Mouse (Mus musculus) MN1 (cell line): ENCODE data around the gene Sdcbp2.
"Not testable (repeated sequence)": the region's sequence is repeated elsewhere in the genome, so short reads cannot be mapped to it uniquely, and the experiment has no call there.

Experiments
- DNase-seq: peaks from one replicate; pipeline ENCODE4 v3.0.0-alpha.2; 2016; ENCODE audit warnings: low spot score

Sdcbp2 gene

DNA sequence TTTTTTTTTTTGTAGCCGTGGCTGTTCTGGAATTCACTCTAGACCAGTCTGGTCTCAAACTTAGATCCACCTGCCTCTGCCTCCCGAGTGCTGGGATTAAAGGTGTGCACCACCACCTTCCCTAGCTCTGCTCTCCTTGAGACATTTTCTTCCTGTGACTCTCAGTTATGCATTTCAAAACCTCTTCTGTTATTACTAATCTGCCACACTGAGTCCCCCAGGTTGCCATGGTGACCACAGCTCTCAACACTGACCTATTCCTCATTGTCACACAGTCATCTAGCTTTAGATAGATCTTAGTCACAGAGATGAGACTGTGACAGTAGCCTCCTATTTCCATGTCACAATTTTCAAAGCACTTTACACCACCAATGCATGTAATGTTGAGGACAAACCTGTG is 3.0 kb upstream of the Sdcbp2 start:
- no peak for DNase-seq

DNA sequence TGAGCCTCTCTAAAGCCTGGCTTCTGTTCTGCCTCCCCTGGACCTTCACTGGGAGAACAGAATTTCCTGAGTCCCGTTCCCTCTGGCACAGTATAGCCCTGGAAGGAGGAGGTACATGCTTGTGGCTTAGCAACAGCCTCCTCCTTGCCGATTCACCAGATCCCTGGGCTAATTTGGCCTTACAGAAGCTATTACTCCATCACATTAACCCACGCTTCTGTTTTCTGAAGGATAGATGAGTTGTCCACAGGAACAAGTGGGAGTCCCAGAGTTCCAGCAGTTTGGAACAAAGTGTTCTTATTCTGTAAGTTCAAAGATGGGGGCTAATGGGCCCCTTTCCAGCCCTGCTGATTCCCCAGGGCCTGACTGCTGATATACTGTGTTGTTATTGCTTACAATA is 1.2 kb downstream of the Sdcbp2 start:
- DNase-seq = no peak

DNA sequence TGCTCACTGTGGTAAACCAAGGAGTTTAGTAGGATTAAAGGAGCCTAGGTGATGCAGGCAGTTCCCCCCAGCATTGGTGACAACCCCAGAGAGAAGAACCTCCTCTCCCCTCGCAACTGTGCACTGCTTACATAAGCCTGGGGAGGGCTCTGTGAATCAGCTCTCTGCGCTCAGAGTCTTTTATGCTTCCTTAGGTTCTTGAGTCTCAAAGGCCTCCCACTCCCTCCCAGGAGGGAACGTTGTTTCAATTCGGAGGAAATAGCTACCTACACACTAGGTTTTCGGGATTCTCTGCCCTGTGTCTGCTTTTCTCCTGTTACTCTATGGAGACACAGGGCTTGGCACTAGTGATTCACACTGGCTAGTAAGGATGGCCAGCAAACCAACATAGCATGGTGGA is 2.2 kb downstream of the Sdcbp2 start:
- no peak for DNase-seq

DNA sequence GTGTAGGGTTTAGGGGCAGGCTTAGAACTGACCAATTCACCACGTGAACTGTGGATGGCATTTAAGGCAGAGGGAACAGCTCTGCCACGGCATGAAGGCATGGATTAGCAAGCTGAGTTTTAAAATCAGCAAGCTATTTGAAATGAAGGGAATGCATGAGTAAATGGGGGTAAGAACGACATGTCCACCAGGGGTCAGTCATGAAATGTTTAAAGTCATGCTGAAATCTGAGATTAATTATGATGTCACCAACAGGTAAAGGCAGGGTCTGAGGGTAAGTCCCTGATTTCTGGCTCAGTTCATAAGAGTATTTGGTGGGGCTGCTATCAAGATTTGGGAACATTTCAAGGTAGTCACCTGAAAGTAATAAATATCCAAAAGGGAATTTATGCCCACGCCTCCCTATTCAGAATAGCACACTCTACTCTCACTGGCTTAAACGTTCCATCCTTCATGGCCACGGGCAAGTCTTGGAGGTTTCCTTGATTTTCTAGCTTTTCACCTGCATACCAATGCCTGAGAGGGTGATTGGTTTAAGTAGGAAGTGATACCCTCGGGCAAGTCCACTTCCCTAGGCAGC is 2.8 kb downstream of the Sdcbp2 start:
- peak; percentile 62 for DNase-seq

DNA sequence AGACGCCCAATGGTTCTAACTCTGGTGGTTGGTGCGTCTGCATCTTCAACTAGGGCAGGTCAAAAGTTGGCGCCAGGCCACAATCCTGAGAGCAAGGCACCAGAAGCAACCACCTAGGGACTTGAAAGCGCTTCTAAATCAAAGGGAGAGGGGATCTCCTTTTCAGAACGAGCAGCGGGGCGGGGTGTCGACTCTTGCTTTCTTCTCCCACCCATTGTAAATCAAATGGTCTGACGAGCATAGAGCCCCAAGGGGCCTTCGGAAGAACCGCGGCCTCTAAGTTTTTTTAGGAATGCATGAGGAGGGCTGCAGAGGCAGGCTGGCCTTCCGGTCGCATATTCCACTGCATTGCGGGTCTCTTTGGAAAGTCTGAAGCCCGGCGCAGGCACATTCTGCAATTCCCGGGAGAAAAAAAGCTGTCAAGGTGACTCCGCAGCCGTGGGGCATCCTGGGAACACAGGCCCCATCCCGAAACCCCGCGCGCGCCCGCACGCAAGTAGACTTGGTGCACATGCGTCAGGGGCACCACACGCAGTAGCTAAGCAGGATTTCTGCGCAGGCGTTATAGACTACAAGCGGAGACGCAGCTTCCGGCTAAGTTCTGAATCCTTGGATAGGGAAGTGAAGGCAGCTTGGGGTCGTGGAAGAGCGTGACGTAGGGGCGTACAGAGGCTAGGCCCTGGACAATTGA is 3.4 kb downstream of the Sdcbp2 start:
- peak; percentile 57 for DNase-seq

DNA sequence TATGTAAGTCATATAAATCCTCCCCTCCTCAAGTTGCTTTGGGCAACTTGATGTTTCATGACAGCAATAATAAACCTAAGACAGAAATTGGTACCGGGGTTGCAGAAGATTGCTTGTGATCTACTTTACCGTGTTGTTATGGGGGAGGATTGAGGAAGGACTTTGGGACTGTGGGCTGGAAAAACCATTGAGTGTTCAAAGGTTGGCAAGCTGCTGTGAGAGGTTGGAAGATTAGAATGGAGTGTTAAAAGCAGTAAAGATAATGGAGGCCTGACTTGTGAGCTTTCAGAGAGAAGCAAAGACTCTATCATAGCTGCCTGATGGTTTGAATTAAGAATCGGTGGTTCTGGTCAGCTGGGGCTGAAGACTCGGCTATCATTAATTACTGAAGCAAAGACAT is 6.8 kb downstream of the Sdcbp2 start:
- DNase-seq = no peak

DNA sequence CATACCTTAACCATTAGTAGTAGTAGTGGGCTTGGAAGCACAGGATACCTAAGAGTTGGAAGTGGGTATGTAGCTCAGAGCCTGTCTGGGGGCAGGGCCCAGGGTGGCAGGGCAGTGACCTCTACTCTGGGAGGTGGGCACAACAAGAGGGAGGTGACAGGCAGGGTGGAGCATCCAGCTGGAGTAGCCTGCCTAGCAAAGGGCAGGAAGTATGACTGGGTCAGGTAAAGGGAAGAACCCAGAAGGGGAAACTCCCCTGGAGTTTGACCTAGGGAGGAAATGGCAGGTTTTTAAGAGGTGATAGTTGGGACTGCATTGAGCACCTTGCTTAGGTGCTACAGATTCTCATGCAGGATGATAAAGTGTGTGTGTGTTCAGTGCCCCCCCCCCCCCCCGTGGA is 8.5 kb downstream of the Sdcbp2 start:
- DNase-seq = no peak

DNA sequence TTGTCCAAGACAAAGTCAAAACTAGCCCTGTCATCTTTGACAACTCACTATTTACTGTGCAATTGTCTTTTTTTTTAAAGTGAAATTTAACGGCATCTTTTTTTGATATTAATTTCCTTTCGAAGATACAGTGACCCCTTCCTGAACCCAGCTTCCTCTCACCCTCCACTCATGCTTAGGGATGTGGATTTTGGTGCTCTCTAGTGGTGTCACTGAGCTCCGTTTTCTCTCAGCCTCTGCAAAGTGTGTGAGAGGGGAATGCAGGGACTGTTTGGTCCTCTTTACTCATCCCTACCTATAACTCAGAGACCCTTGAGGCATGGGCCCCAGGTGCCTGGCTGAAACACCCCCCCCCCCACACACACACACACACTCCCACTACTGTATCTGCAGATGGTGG is 13.5 kb downstream of the Sdcbp2 start:
- DNase-seq = no peak

DNA sequence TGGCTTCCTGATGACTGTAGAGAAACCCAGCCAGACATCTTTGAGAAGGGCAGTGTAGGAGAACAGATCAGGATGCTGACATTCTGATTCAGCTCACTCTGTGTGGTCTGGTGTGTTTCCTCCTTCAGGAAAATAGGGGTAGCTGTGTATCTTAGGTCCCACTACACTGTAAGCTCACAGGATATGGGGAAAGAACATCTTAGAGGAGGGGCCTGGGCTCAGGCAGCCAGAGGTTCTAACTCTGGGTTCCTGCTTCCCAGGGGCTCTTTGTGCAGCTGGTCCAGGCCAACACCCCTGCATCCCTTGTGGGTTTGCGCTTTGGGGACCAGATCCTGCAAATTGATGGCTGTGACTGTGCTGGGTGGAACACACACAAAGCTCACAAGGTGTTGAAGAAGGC is 14.4 kb downstream of the Sdcbp2 start:
- no peak for DNase-seq

DNA sequence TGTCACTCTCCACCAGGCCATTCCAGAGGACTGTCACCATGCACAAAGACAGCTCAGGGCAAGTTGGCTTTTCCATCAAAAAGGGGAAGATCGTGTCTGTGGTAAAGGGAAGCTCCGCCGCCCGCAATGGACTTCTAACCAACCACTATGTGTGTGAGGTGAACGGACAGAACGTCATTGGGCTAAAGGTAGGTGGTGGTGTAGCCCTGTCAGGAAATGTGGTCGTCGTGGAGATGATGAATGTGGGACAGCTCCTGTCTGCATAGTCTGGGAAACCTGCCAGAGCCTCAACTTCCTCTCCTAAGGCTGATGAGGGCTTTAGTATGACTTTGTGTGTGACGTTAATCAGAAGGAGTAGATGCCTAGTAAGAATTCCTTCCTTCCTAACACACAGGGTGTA is 14.9 kb downstream of the Sdcbp2 start:
- no peak for DNase-seq

DNA sequence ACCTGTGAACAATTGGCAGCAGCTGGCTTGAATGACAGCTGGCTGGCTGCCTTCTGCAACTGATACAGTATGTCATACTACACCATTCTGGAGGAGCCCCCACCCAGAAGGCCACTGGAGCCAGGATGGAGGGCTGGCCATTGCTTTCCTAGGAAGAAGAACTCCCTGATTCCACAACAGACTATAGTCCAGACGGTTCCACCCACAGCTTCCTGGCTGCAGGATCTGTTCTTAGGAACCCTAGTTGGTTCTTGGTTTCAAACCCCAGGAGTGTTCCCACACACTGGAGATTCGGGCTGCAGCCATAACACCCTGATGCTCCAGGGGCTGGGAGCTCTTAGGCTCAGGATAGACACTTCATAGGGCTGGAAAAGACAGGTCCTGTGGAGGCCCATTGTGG is 25.6 kb downstream of the Sdcbp2 start:
- DNase-seq = no peak

DNA sequence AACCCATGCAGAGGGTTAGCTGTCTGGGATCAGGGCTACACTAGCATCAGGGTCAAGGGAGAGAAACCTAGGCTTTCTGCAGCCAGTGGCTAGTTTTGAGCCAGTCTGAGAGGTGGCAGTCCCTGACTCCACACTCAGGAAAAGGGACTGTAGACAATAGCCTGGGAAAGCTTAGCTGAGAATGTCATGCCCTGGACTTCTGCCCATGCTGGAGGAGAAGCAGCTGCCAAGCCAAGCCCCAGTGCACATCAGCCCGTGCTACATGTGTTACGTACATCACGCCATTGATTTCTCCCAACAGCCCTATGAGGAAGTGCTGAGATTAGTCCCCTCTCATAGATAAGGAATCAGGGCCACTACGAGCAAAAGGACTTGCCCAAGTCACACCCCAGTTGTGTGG is 29.7 kb downstream of the Sdcbp2 start:
- no peak for DNase-seq

DNA sequence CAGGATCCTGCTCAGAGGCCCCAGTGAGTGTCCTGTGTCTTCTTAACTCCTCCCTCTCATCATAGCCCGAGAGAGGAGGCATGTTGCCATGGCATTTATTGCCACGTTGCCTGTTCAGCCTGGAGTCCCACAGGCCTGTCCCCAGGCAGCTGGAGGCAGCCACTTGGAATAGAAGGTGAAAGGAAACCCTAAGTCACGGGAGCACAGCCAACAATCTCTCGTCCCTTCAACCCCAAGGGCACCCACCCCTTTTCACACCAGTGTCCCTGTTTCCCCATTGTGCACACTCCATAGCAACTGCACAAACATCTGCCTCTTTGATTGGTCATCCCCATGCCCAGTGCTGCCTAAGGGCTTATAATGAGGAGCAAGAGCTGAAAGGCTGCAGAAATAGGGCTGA is 31.2 kb downstream of the Sdcbp2 start:
- DNase-seq = peak; percentile 37

DNA sequence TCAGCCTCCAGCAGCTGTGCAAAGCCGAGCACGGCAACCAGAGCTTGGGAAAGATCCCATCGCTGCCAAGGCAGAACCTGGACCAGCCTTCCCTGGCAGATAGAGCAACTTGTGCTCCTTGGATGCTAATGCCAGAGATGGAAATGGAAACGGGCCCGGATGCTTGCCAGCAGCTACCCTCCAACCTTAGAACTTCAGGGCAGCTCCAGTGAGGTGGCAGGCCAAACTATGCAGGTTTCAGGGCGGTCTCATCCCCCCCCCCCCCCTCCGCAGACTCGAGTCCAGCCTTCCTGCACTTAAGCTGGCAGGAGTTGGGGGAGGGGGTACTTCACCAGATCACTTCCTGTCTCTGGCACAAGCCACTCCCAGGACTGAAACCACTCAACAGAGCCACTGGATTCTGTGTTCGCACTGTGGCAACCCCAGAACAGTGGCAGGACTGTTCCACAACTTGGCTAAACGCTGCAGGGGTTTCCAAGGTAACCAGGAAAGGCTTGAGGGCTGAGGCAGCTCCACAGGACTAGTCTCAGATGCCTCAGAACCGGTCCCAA is 33.1 kb downstream of the Sdcbp2 start:
- peak; percentile 85 for DNase-seq

DNA sequence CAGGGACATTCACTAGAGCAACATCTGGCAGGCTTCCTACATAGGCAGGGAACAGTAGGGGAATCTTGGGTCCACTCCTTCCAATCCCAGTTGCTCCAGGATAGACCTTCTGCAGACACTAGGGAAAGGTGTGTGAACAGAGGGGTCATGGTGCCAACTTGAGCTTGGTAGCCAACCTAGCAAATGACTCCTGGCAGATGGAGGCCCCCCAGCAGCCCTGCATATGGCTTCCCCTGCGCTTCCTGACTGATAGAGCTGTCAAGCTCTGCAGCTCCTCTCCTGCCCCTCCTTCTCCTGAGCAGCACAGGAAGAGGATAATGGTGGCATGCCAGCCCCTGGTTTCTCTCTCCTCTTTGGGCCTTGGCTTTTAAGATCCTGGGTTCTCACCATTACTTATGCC is 36.0 kb downstream of the Sdcbp2 start:
- DNase-seq = no peak

DNA sequence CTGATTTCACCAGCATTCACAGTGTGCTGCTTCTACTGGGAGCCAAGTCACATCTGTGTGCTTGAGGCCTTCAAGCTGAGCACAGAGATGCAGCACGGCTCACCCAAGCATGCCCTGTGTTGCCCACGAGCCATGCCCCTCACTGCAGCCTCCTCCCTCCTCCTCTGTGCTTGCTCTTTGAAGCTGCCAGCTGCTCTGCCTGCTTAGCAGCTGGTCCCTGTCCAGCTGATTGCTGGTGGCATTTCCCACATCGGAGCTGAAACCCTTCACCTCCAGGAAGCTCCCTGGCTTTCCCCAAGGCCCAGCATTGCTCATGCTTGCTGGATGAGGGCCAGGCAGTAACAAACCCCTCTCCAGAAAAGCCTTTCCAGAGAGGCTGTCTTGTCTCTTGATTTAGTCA is 37.6 kb downstream of the Sdcbp2 start:
- peak; percentile 82 for DNase-seq

DNA sequence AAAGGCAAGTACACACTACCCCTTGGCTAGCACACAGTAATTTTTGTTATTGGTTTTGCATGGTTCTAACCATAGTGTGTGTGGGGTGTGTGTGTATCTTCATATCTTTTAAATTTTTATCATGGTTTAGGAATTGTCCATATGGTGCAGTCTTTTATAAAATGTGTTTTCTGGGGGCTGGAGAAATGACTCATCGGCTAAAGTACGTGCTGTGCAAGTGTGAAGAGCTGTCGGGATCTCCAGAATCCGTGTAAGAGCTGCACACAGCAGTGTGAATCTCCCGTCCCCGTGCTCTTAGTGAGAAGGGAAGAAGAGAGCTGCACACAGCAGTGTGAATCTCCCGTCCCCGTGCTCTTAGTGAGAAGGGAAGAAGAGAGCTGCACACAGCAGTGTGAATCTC is 43.4 kb downstream of the Sdcbp2 start:
- DNase-seq = not testable (repeated sequence)

DNA sequence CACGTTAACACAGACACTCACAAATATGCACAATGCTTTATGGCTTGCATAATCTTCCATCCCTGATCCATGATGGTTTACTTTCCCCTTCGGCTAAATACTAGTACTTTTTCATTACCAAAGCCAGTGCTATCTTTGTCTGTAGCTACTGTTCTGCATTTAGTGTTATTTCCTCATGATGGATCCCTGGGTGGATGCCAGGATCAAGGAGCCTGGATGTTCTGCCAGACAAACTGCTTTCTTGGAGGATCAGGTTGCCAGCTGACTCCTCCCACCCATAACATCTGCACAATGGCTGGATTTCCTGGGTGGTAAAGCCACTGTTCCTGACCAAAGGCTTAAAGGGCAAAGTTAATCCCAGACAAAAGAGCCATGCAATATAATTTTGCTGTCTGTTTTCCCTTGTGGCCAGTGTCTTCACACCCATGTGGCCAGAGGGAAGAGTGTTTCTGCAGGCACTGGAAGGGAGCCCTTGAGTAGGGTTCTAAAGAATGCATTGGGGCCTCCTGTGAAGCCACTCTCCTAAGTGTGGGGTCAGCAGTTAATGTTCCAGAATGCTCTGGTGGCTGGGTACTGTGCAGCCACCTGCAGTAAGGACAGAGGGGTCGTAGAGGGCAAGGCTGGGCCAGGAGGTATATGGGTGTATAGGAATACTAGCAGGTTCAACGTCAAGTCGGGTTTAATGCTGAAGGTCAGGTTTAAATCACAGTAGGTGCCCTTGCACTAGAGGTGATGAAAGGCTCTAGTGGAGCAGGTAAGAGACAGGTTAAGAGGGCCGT is 44.3 kb downstream of the Sdcbp2 start:
- peak; percentile 45 for DNase-seq

DNA sequence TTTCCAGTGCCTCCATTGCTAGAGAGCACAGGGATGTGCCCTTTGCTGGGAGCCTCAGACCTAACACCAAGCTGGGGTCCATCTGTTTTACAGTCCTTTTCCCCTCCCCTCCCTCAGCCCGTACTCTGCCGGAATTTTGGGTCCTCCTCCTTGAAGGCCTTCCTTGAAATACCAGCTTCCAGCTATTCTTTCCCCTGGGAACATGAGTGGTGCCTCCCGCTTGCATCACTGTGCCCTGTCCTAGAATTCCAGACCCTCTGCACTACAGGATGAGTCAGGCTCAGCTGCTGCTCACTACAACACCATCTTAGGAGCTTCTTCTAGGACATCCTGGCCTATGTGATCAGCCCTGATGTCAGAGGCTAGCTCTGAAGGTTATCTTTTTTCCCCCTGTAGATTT is 51.4 kb downstream of the Sdcbp2 start:
- DNase-seq = peak; percentile 45

DNA sequence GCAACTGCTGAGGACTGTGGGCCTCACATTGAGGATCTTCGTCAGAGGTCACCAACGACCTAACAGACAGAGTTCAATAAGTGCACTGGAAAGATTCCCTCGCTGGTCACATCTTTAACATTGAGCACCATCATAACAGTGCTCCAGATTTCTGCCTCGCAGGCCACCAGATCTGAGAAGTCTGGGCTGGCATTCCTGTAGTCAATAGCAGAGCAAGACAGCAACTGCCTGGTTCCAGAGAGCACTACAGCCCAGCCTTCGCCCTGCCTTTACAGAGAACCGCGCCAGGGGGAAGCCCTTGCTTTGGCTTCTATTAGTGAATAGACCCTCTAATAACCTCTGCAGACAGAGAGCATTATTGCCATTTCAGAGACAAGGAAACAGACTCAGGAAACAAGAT is 53.9 kb downstream of the Sdcbp2 start:
- DNase-seq = no peak

DNA sequence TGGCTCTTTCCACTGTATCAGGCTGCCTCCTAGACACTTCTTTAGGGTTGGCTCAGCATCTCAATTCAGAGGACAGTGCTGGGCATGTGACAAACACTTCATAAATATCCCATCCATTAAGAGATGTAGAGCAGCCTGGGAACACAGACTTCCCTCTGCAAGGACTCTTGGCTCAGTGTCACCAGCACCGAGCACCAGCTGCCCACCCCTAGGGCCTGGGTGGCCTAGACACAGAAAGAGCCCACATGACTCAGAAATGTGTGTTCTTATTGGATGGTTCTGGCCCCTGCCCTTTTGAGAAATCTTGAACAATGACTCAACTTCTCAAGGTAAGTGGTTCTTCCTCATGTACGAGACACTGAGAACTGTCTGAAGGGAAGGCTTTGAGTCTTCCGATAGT is 55.6 kb downstream of the Sdcbp2 start:
- no peak for DNase-seq

DNA sequence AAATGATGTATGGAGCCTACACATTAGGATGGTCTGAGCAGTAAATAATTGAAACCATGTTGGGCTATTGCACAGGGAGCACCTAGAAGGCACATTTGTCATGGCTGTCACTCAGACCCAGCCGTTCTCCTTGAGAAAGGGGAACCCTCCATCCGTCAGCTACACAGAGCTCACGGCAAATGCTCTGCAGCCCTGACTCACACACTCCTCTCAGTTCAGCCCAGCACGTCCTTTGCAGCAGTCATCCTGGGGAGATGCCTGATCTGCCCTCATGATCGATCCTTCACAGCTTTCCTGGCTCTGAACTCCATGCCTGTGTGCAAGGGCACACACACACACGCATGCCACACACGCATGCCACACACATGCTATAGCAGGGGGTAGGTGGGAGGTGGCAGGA is 56.9 kb downstream of the Sdcbp2 start:
- no peak for DNase-seq
